Comparison of ENCODE assay signal across 8 mouse cellular contexts in genomic region chr12:51058569-51058968, GRCm38 (mm10).
DNase-seq lines count a peak whose midpoint lies in the region; ATAC-seq lines count a peak whose summit lies in the region.

No protein-coding gene starts in this region.

- H3K27ac ChIP-seq in midbrain, embryonic 15.5 days: no peak overlapping the region

- 0 out of 2 replicates have a peak, but pooled peaks cover 2% of the 10 kb centered on the region for H3K4me1 ChIP-seq in midbrain, embryonic 15.5 days

- no peaks in the 10 kb centered on the region for H3K36me3 ChIP-seq in midbrain, embryonic 15.5 days (replicated peaks)

- H3K9me3 ChIP-seq in midbrain, embryonic 15.5 days: no peaks in the 10 kb centered on the region

- DNase-seq in cerebellum, postnatal 10 days: peak; percentile 75 to 81
- no peak for DNase-seq in cerebellum, adult 9-10 months
- peak; percentile 69 for DNase-seq in brain, adult 2 months (ENCODE audit: low read depth, low spot score)
- peak; percentile 9 to 11 for DNase-seq in frontal cortex, postnatal 14 days (ENCODE audit: low spot score in 2 of 2)
- peak; percentile 35 to 36 for DNase-seq in kidney, postnatal 4 days
- DNase-seq in thymus, postnatal 0 days (ENCODE audit: low spot score): no peak

- 22% methylated on average over 12 of the region's 12 CpGs for WGBS in midbrain, embryonic 15.5 days

- no peak overlapping the region for H3K4me3 ChIP-seq in midbrain, embryonic 15.5 days

- H3K4me2 ChIP-seq in midbrain, embryonic 15.5 days: peak overlapping the region; percentile 25

- H3K27me3 ChIP-seq in midbrain, embryonic 15.5 days (replicated peaks): no peaks in the 10 kb centered on the region

- ATAC-seq in midbrain, embryonic 15.5 days (replicated peaks): no peak
- no peak for ATAC-seq in erythroblast, adult 5-6 weeks (replicated peaks; ENCODE audit: low FRiP score, poor library complexity, severe bottlenecking)

- no peak overlapping the region for H3K9ac ChIP-seq in midbrain, embryonic 15.5 days

Comparison
In these comparisons a context has a peak if more than half of its experiments do, and no peak if none do; other contexts are left out.
1. DNase-seq: peak in cerebellum, postnatal 10 days (2 of 2), brain, adult 2 months (single experiment), frontal cortex, postnatal 14 days (2 of 2) and kidney, postnatal 4 days (2 of 2); none in cerebellum, adult 9-10 months (single experiment) and thymus, postnatal 0 days (single experiment).